Comparison of ENCODE assay signal across 17 mouse cellular contexts in genomic region chr17:49519576-49520247, GRCm38 (mm10). TPM values are rescaled to one million over a fixed set of nuclear protein-coding genes. Genes with fewer than 3 reads are reported as not detected.
DNase-seq lines count a peak whose midpoint lies in the region; ATAC-seq lines count a peak whose summit lies in the region.
"Had no signal": no experiment of that assay in that cellular context is flagged by ENCODE, and none has a peak within 500 bp of the region (broad histone marks: within the 10 kb centered on the region; RNA-seq: fewer than 3 reads in every experiment).

No protein-coding gene starts in this region.

- H3K4me2 ChIP-seq in hindbrain, embryonic 15.5 days: no peak overlapping the region
- H3K4me2 ChIP-seq in hindbrain, embryonic 11.5 days (replicated peaks; ENCODE audit: low read depth, low read length): no peak overlapping the region
- no peak overlapping the region for H3K4me2 ChIP-seq in midbrain, embryonic 16.5 days (ENCODE audit: low read length)
- H3K4me2 ChIP-seq: heart, embryonic 13.5 days; midbrain, embryonic 13.5 days had no signal

- H3K27me3 ChIP-seq in hindbrain, embryonic 15.5 days: no peaks in the 10 kb centered on the region
- H3K27me3 ChIP-seq in hindbrain, embryonic 11.5 days (ENCODE audit: control insufficient read depth, insufficient read depth, low read length): no peaks in the 10 kb centered on the region
- no peaks in the 10 kb centered on the region for H3K27me3 ChIP-seq in midbrain, embryonic 16.5 days (ENCODE audit: control insufficient read depth, insufficient read depth, low read depth, low read length)
- H3K27me3 ChIP-seq: heart, embryonic 13.5 days; midbrain, embryonic 13.5 days had no signal

- no peak overlapping the region for H3K9ac ChIP-seq in hindbrain, embryonic 15.5 days
- H3K9ac ChIP-seq in hindbrain, embryonic 11.5 days (ENCODE audit: low read depth, low read length): no peak overlapping the region
- H3K9ac ChIP-seq in midbrain, embryonic 16.5 days (ENCODE audit: low read depth, low read length): no peak overlapping the region
- H3K9ac ChIP-seq: heart, embryonic 13.5 days; midbrain, embryonic 13.5 days had no signal

- 0 out of 2 replicates have a peak, but pooled peaks have one; percentile 44 for ATAC-seq in hindbrain, embryonic 15.5 days (ENCODE audit: low FRiP score, low read depth)
- no peak for ATAC-seq in hindbrain, embryonic 11.5 days (ENCODE audit: low FRiP score)
- ATAC-seq in midbrain, embryonic 16.5 days: no peak
- ATAC-seq: midbrain, embryonic 13.5 days had no signal

- WGBS in hindbrain, embryonic 15.5 days: 71% methylated on average over 7 of the region's 7 CpGs
- 81% methylated on average over 7 of the region's 7 CpGs for WGBS in hindbrain, embryonic 11.5 days
- WGBS in midbrain, embryonic 16.5 days: 72% methylated on average over 7 of the region's 7 CpGs

- H3K4me3 ChIP-seq in hindbrain, embryonic 15.5 days: no peak overlapping the region
- H3K4me3 ChIP-seq in hindbrain, embryonic 11.5 days (ENCODE audit: low read depth, low read length): no peak overlapping the region
- H3K4me3 ChIP-seq in midbrain, embryonic 16.5 days (ENCODE audit: low read depth, low read length): no peak overlapping the region
- H3K4me3 ChIP-seq: heart, embryonic 13.5 days; midbrain, embryonic 13.5 days had no signal

- no peaks in the 10 kb centered on the region for H3K9me3 ChIP-seq in hindbrain, embryonic 15.5 days
- H3K9me3 ChIP-seq in hindbrain, embryonic 11.5 days (ENCODE audit: control insufficient read depth, low read length): no peaks in the 10 kb centered on the region
- H3K9me3 ChIP-seq in midbrain, embryonic 16.5 days (replicated peaks; ENCODE audit: control insufficient read depth, low read length, poor library complexity, severe bottlenecking): no peaks in the 10 kb centered on the region
- H3K9me3 ChIP-seq: heart, embryonic 13.5 days; midbrain, embryonic 13.5 days had no signal

- peak overlapping the region; percentile 17; the same call in 1 of the 2 replicates for H3K27ac ChIP-seq in hindbrain, embryonic 15.5 days (replicated peaks)
- H3K27ac ChIP-seq in hindbrain, embryonic 11.5 days (ENCODE audit: low read depth, low read length): no peak overlapping the region
- no peak overlapping the region; the same call in 1 of the 2 replicates for H3K27ac ChIP-seq in midbrain, embryonic 16.5 days (ENCODE audit: low read length)
- H3K27ac ChIP-seq: heart, embryonic 13.5 days; midbrain, embryonic 13.5 days had no signal

- H3K36me3 ChIP-seq in hindbrain, embryonic 15.5 days: no peaks in the 10 kb centered on the region
- no peaks in the 10 kb centered on the region for H3K36me3 ChIP-seq in hindbrain, embryonic 11.5 days (ENCODE audit: control insufficient read depth, insufficient read depth, low read length)
- no peaks in the 10 kb centered on the region for H3K36me3 ChIP-seq in midbrain, embryonic 16.5 days (ENCODE audit: control insufficient read depth, insufficient read depth, low read length)
- H3K36me3 ChIP-seq: G1E; midbrain, embryonic 13.5 days had no signal

- no peaks in the 10 kb centered on the region for H3K4me1 ChIP-seq in hindbrain, embryonic 15.5 days (replicated peaks)
- H3K4me1 ChIP-seq in hindbrain, embryonic 11.5 days (replicated peaks; ENCODE audit: control insufficient read depth, insufficient read depth, low read length): no peaks in the 10 kb centered on the region
- no peaks in the 10 kb centered on the region for H3K4me1 ChIP-seq in midbrain, embryonic 16.5 days (ENCODE audit: control insufficient read depth, insufficient read depth, low read length)

- DNase-seq in gastrocnemius, adult 18-20 months (ENCODE audit: low spot score): peak; percentile 34
- no peak for DNase-seq in gastrocnemius, postnatal 10 days
- no peak for DNase-seq in hindbrain, embryonic 11.5 days (ENCODE audit: low spot score)
- peak; percentile 30 for DNase-seq in adipocyte (ENCODE audit: low spot score)
- peak; percentile 28 for DNase-seq in heart, postnatal 4 days
- DNase-seq in adrenal gland, postnatal 14 days: no peak
- DNase-seq: B cell, adult 2 months; kidney, adult 8-10 months; layer of hippocampus, adult 9-11 months; liver; right cerebral cortex, postnatal 4 days; thymus, postnatal 4 days had no signal

RNA-seq across cellular contexts. Expression of gene Daam2, which starts 44.4 kb away (rescaled TPM):
- total RNA-seq in gastrocnemius, adult 18-20 months (2021): 1 to 10 TPM; 3.6 to 4.0 TPM
- total RNA-seq in gastrocnemius, postnatal 10 days (2021): 10 to 100 TPM; 13.1 to 13.4 TPM
- 2.5 and 3.1 TPM in 2 replicates for polyA plus RNA-seq in hindbrain, embryonic 15.5 days (2015; fragmentation: Nextera tagmentation; extraction: Ambion mirVana)
- polyA plus RNA-seq in hindbrain, embryonic 11.5 days (2014; fragmentation: Nextera tagmentation; extraction: Ambion mirVana): 3.9 and 4.0 TPM in 2 replicates
- 10 to 100 TPM; 16.0 to 18.5 TPM for total RNA-seq in heart, postnatal 4 days (2021)
- total RNA-seq in adrenal gland, postnatal 14 days (2021): 25.4 and 27.4 TPM in 2 replicates
- 1.5 and 1.8 TPM in 2 replicates for polyA plus RNA-seq in midbrain, embryonic 16.5 days (2015; fragmentation: Nextera tagmentation; extraction: Ambion mirVana)
- polyA plus RNA-seq: G1E had no signal

Comparison
In these comparisons a context has a peak if more than half of its experiments do, and no peak if none do; other contexts are left out.
1. DNase-seq: peak in gastrocnemius, adult 18-20 months (single experiment), adipocyte (single experiment) and heart, postnatal 4 days (single experiment); none in gastrocnemius, postnatal 10 days (single experiment), hindbrain, embryonic 11.5 days (single experiment) and adrenal gland, postnatal 14 days (single experiment).